12 mouse cellular contexts compared by ENCODE assay signal in genomic region chr13:16290784-16291183, GRCm38 (mm10).
DNase-seq lines count a peak whose midpoint lies in the region; ATAC-seq and TF ChIP-seq lines count a peak whose summit lies in the region.
"Had no signal": no experiment of that assay in that cellular context is flagged by ENCODE, and none has a peak within 500 bp of the region (broad histone marks: within the 10 kb centered on the region; RNA-seq: fewer than 3 reads in every experiment).

No protein-coding gene starts in this region.

- H3K9ac ChIP-seq in hindbrain, postnatal 0 days (replicated peaks; ENCODE audit: low read length) = no peak overlapping the region
- H3K9ac ChIP-seq in hindbrain, embryonic 13.5 days = no peak overlapping the region
- no peak overlapping the region for H3K9ac ChIP-seq in forebrain, postnatal 0 days

- no peaks in the 10 kb centered on the region for H3K27me3 ChIP-seq in hindbrain, postnatal 0 days (ENCODE audit: insufficient read depth, low read length)
- no peaks in the 10 kb centered on the region for H3K27me3 ChIP-seq in hindbrain, embryonic 13.5 days
- H3K27me3 ChIP-seq in forebrain, postnatal 0 days (ENCODE audit: insufficient read depth, low read length) = no peaks in the 10 kb centered on the region

- no peaks in the 10 kb centered on the region for H3K36me3 ChIP-seq in hindbrain, postnatal 0 days (ENCODE audit: insufficient read depth, low read length)
- H3K36me3 ChIP-seq in hindbrain, embryonic 13.5 days = no peaks in the 10 kb centered on the region
- no peaks in the 10 kb centered on the region for H3K36me3 ChIP-seq in forebrain, postnatal 0 days (ENCODE audit: insufficient read depth)

- intact Hi-C loops in left cerebral cortex, postnatal 4 days (cut with DNase I) = no loop called here

- no peak for TF ChIP-seq CTCF in hindbrain, postnatal 0 days (IDR thresholded peaks at IDR 0.05; ENCODE audit: low read depth)
- TF ChIP-seq CTCF in forebrain, postnatal 0 days (IDR thresholded peaks at IDR 0.05; ENCODE audit: low read depth) = no peak

- no peak overlapping the region for H3K4me3 ChIP-seq in hindbrain, postnatal 0 days (ENCODE audit: low read length)
- no peak overlapping the region for H3K4me3 ChIP-seq in hindbrain, embryonic 13.5 days
- no peak overlapping the region for H3K4me3 ChIP-seq in forebrain, postnatal 0 days (ENCODE audit: low read depth, low read length)

- H3K9me3 ChIP-seq in hindbrain, postnatal 0 days (ENCODE audit: low read length) = no peaks in the 10 kb centered on the region
- no peaks in the 10 kb centered on the region for H3K9me3 ChIP-seq in hindbrain, embryonic 13.5 days
- no peaks in the 10 kb centered on the region for H3K9me3 ChIP-seq in forebrain, postnatal 0 days (ENCODE audit: low read length)

- H3K4me2 ChIP-seq in hindbrain, postnatal 0 days (ENCODE audit: low read depth, low read length) = no peak overlapping the region
- no peak overlapping the region for H3K4me2 ChIP-seq in hindbrain, embryonic 13.5 days
- no peak overlapping the region for H3K4me2 ChIP-seq in forebrain, postnatal 0 days (ENCODE audit: low read depth)
- H3K4me2 ChIP-seq: liver, embryonic 11.5 days had no signal

- no peaks in the 10 kb centered on the region; the same call in 1 of the 2 replicates for H3K4me1 ChIP-seq in hindbrain, postnatal 0 days (ENCODE audit: insufficient read depth, low read length)
- no peaks in the 10 kb centered on the region for H3K4me1 ChIP-seq in hindbrain, embryonic 13.5 days (replicated peaks)
- H3K4me1 ChIP-seq in forebrain, postnatal 0 days (ENCODE audit: insufficient read depth) = no peaks in the 10 kb centered on the region

- 40% methylated on average over 2 of the region's 2 CpGs for WGBS in hindbrain, postnatal 0 days
- 86% methylated on average over 2 of the region's 2 CpGs for WGBS in hindbrain, embryonic 13.5 days
- 43% methylated on average over 2 of the region's 2 CpGs for WGBS in forebrain, postnatal 0 days

- 0 out of 2 replicates have a peak, but pooled peaks have one; percentile 40 for ATAC-seq in hindbrain, postnatal 0 days
- ATAC-seq in hindbrain, embryonic 13.5 days (ENCODE audit: low FRiP score) = no peak
- ATAC-seq in forebrain, postnatal 0 days = peak; percentile 14; the same call in 1 of the 2 replicates
- ATAC-seq in erythroid progenitor cell, adult 5-6 weeks (replicated peaks; ENCODE audit: low FRiP score, poor library complexity, severe bottlenecking) = no peak
- ATAC-seq in erythroblast, adult 5-6 weeks (replicated peaks; ENCODE audit: low FRiP score, poor library complexity, severe bottlenecking) = no peak

- no peak overlapping the region for H3K27ac ChIP-seq in hindbrain, postnatal 0 days
- H3K27ac ChIP-seq in hindbrain, embryonic 13.5 days = no peak overlapping the region
- no peak overlapping the region for H3K27ac ChIP-seq in forebrain, postnatal 0 days (ENCODE audit: low read depth, low read length)

- peak; percentile 78 for DNase-seq in hindbrain, postnatal 0 days (ENCODE audit: low spot score)
- DNase-seq in retina, adult 2 months (ENCODE audit: low read depth, low spot score) = peak; percentile 4
- DNase-seq in retina, postnatal 1 day = no peak
- DNase-seq in forebrain, postnatal 0 days = peak; percentile 46
- DNase-seq in left cerebral cortex, postnatal 4 days = peak; percentile 45
- DNase-seq: cerebellum, adult 11-12 months; gastrocnemius, postnatal 36 days; heart, postnatal 4 days had no signal

Comparison
In these comparisons a context has a peak if more than half of its experiments do, and no peak if none do; other contexts are left out.
1. ATAC-seq: peak in hindbrain, postnatal 0 days (single experiment) and forebrain, postnatal 0 days (single experiment); none in hindbrain, embryonic 13.5 days (single experiment), erythroid progenitor cell, adult 5-6 weeks (single experiment) and erythroblast, adult 5-6 weeks (single experiment).